Mouse (Mus musculus) T-helper 1 cell (primary cell): ENCODE measurements around the gene Sema3e.

Experiments used
- in situ Hi-C: fragments of 300-600 bp; cut with MboI, MseI; formaldehyde crosslinking; loops from one replicate; pipeline ENCODE4 v1.15.1; 2025; ENCODE audit warnings: high pct_unique_total_duplicates

Sema3e gene

DNA sequence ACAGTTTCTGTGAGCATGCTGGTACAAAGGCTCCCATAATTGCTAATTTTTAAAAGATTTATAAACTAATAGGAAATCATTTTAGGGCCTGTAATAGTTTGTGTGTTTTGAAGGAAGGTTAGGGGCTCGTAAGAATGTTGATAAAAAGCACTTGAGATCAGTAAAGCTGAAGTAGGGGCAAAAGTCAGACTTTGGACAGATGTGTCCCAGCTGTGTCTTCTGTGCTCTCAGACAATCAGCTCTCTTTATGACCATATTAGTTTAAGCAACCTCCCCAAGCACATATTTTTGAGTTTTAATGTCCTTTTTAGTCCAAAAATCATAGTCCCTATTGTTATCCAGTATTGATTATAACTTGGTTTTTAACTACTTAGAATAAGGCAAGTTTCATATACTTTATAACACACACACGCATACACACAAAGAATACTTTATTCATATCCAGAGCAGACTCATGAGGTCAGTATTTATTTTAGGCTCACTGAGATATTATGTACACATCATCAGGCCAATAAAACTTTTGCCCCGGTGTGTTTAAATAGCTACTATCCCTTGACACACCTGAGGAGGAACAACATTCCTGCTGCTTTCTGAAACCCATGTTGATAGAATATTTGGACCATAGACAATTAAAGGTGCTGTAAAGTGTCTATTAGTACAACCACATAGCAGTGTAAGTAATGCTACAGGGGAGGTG is 173.4 kb downstream of the Sema3e start:
- in situ Hi-C loops, result no loop called here

DNA sequence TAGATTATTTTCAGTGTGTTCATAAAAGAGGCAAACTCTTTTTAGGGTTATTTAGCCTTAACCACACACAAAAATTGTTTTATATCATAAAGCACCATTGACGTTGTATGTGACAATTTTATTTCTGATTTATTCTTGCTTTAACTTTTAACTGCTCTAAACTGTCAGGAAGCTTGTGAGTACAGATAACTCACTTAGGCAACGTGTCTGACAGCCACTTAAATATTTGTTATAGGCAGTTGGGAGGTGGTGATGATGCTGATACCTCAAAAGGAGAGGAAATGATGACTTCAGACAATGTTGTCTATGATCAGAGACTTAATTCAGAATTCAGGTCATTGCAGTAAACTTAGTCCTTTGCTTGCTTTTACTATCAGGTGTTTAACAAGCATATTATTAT is 181.7 kb downstream of the Sema3e start:
- in situ Hi-C loops, result no loop called here

DNA sequence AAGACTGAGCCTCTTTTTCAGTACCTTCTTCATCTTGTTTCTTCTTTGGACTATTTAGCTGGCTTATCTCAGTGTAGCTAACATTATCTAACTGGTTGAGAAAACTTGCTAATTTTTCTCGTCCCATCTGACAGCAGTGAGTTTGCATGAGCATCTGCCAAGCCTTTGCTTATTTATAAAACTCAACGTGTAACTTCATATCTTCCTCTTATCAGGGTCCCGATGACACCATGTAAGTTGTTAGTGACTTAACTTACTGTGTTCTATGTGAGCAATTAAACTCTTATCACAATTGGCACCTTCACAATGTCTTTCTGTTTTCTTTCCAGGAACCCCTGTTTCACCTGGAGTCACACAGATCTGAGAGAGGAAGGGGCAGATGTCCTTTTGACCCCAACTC is 184.9 kb downstream of the Sema3e start:
- in situ Hi-C loops, result no loop called here

DNA sequence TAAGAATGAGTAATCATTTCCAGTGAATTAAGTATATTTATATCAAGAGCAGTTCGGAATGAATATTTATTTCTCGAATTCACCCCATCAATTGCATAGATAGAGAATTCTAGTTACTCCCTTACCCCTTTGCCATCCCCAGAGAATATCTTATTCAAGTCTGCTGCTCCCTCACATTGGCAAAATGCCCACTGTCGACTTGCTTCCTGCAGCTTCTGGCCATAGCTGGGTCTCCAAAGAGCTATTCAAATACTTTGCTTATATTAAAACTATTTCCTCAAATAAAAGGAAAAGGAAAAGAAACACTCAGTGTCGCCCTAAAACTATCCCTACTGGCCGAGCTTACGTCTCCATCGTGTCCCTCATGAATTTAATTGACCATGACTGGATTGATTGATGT is 191.1 kb downstream of the Sema3e start:
- in situ Hi-C loops, result no loop called here

DNA sequence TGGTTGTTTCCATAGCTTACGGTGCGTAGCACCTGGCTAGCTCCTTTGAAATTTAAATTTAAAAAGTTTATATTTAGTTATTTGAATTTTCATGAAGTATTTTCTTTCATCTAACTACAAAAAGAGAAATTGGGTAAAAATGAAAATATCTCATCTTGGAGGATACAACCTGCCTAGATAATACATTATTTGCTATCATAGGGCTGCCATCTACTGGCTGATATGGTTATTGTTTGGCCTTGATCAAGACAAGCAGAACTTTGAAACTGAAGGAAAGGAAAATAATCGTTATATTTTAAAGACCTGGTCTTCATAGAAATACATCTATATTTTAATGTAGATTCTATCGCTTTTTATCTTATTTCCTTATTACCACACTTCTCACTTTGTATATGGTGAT is 193.6 kb downstream of the Sema3e start:
- in situ Hi-C loops, result no loop called here

DNA sequence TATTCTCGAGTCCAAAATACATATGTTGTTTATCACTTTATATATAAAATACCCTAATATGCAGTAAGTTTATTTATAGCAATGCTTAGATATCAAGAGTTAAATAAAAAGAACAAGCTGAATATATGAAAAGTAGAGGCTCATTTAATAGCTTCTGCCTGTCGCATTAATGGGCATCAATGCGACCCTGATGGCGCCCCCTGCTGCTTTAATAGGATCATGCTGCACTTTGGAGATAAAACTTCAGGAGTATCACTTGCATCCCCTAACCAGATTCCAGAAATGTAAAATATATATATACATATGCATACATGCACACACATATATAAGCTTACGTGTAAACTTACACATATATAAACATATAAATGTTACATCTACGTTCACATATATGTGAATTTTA is 199.4 kb downstream of the Sema3e start:
- in situ Hi-C loops, result no loop called here

DNA sequence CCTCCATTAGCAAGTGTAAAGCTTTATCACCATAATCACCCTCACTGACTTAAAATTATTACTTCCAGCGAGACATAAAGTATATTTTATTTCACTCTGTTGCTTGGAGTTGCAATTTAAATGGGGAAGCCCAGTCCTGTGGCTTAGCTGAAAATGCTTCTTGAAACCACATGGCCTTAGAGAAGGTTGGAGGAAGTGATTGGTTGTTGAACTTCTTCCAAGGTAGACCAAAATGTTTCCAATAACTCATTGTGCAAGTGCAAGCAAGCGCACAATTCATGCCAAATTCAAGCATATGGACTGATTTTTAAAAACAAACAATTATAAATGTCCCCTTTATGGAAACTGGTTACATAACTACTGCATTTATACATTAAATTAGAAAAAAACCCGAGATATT is 206.0 kb downstream of the Sema3e start:
- in situ Hi-C loops, result no loop called here

DNA sequence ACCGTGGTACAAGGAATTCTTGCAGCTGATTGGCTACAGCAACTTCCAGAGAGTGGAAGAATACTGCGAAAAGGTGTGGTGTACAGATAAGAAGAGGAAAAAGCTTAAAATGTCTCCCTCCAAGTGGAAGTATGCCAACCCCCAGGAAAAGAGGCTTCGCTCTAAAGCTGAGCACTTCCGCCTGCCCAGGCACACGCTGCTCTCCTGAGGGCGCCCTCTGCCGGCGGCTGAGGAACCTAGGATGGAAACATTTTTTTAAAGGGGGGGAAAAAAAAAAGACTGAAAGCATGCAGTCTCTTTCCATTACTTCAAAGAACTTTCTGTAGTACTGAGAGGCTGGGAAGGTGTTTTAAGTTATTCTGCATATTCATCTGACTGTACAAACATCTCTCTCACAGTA is 227.5 kb downstream of the Sema3e start:
- in situ Hi-C loops, result no loop called here

DNA sequence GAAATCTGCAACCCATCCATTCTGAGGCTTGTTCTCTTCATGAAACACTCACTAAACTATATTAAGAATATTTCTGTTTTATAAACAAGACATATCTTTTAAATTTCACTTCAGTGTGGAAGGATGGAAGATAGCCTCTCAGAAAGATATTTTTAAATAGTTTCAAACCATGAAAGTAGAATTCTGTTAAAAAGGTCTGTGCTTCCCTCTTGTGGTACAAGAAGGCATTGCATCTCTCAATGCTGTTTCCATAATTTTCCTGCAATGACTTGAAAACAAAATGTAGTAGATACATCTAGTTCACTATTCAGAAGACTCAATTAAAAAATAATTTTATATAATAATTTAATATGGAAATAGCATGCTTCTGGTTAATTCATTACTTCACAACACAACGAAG is 228.3 kb downstream of the Sema3e start:
- in situ Hi-C loops, result no loop called here

DNA sequence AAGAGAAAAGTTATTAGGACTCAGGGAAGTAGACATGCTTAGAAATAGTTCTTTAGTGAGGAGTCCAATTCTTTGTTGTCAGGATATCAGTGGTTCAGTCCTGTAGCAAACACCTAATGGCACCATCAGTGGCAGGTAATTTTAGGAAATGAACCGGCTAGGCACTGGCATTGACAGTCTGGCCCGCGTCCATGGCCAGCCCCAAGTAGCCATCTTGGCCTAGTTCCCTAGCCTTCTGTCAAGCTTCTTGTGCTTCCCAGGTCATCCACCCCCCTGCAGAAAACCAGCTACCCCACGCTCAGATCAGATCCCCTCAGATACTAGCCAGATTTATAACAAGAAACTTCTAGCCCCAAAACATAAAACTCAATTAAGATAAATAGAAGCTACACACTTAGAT is 235.1 kb downstream of the Sema3e start:
- in situ Hi-C loops, result no loop called here

DNA sequence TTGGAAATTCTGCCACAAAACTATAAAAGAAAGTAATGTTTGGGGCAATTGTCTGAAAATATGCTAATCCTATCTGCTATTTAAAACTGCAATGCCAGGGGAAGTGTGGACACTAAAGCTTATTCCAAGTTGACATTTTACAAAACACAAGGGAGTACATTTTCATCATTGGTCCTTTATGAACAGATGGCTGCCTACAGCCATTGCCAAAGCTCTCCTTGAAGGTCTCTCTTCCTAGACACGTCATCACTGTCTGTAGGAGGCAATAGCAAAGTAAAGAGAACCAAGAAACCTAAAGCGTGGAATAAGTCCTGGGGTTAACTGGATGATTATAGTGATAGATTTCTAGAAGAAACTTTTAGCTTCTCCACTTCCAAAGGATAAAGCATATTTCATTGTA is 242.3 kb downstream of the Sema3e start:
- in situ Hi-C loops, result no loop called here
